Mouse (Mus musculus): Measurements from ENCODE around the gene Igdcc3.

Gene Igdcc3

DNA sequence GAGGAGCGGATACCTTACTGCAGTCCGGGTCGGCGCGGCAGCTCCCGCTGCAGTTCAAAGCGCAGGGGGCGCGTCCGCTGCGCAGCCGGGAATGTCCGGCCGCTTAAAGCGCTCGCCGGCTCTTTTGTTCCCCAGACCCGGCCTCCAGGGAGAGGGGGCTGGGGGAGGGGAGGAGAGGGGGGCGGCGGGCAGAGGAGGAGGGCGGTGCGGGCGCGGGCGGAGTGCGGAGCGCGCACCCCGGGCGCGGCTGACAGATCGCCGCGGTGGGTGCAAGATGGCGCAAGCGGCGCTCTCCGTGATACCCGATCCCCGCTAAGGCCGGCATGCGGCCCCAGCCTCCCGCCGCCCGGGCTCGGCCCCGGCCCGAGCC, at the start of gene Igdcc3:
Igdcc3 (plus strand) TSS at position 254 of the 370 bp plus-strand sequence.
- in situ Hi-C loops (cut with MboI, MseI) = no loop called here

DNA sequence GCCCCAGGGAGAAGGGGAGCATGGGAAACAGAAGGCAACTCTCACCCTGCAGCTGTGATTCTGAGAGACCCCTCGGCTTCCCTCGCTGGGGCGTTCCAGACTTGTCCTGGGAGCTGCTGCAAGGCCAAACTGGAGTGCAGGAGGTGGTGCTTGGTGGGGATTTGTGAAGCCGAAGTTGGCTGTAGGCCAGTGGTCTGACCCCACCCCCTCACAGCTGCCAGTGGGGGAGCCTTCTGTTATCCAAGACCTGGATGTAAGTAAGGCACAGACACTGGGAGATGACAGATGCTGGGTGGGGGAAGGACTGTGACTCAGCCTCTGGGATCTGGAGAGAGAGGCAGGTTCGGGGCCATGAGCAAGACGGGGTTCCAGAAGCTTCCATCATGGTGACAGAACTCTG, 46.8 kb upstream of the Igdcc3 start:
- in situ Hi-C loops (cut with MboI, MseI) = no loop called here

DNA sequence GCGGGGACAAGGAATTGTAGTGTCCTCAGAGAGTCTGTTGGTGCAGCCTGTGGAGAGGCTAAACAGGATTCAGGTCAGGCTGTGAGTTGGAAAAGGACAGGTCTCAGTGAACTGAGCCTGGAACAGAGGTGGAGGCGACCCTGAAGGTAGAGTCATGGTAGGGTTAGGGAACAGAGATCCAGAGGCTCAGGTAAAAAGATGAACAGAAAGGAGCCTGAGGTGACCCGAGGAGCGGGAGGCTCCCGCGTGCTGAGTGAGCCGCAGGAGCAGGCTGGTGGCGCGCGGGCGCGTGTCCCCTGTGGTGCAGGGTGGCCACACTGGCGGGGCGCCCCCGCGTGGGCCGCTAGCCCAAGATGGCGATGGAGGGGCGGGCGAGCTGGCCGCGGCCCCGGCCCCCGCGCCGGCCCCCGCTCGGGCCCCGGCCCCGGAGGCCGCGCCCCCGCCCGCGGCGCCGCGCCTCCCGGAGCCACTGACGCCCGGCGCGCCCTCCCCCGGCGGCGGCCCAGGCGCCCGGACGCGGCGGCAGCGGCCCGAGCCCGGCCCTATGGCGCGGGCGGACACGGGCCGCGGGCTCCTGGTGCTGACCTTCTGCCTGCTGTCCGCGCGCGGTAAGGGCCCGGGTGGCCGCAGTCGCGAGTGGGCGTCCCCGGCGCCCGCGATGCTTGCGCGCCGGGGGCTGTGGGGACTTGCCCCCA, 39.9 kb upstream of the Igdcc3 start, which contains the start of gene Igdcc4:
Igdcc4 (plus strand) TSS at position 496 of the 695 bp plus-strand sequence.
- in situ Hi-C loops (cut with MboI, MseI) = no loop called here

DNA sequence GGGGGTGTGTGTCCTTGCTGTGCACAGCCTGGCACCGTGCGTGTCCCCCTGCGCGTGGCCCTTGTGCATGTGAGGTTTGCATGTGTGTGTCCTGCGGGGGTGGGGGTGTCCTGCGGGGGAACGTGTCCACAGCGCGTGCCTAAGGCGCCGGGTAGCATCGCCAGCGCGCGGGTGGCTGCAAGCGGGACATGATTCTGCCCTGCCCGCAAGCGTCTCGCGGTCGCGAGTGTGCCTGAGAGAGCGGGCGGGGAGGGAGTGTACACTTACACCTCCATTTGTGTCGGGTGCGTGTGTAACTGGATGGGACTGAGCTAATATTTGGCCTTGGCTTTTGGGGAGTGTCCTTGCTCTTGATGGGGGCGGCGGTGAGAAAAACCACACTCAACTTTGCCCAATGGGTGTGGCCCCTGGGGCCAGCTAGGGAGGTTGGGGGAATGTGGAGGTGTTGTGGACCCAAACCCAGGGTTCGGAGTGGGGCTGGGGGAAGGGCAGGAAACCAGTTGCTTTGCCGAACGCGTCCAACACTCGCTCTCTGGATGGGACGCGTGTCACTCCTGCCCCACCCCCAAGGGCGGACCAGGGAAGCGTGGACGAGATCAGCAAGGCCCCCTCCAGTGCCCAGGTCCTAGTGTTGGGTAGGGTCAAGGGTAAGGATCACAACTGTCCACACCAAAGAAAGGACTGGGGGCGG, 39.2 kb upstream of the Igdcc3 start:
- in situ Hi-C loops (cut with MboI, MseI) = no loop called here

DNA sequence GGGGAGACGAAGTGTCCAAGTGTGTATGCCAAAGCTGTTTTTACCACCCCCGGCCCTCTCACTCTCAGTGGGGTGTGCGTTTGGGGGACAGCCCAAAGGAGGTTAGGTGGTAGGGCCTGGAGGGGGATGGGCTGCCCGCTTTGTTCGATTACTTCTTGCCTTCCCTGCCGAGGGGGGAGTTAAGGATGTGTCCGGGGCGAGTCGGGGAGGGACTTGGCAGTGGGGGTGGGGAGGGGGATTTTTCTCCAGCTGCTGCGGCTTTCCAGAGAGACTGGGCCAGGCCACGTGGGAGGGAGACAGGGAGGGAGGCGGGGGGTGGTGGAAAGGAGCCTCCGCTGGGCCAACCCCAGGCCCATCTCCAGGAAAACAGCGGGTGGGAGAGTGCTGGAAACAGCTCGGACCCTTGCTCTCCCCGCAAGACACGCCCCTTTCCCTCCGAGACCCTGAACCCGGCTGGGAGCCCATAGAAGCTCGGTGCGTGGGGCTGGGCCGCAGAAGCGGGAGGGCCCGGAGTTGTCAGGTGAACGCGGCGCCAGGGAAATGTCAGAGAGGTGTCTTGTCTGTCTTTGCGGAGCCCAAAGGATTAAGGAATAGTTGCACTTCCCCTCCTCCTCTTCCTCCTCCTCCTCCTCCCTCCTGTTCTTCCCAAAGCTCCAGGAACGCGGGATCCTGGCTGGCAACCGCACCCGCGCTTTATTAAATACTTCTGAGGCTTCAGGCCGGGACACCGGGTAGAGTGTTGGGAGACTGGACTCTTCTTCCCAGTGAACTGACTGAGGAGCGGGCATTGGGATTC, 38.4 kb upstream of the Igdcc3 start:
- in situ Hi-C loops (cut with MboI, MseI) = no loop called here

DNA sequence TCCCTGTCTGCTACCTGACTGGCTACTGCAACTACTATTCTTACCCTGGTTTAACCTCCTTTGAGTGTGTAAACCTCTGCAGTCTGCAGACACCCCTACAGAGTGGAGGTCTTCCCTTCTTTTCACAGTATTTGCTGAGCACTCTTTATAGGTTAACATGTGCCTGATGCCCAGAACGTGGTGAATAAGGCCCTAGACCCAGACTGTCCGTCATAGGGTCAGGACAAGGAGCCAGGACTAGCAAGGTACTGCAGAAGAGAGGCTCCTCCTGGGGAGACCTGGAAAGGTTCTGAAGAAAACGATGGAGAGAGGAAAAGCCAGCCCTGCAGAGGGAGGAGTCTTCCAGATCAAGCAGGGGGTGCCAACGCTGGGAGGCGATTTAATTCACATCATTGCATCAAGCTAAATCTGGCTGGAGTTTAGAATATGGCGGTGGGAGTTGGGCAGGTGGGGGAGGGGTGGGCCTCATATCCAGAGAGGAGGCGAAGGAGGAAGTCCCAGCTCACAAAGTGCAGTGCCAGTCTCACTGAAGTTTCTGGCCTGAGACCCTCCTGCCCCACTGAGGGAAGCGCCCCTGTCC, 37.7 kb upstream of the Igdcc3 start:
- in situ Hi-C loops (cut with MboI, MseI) = no loop called here

DNA sequence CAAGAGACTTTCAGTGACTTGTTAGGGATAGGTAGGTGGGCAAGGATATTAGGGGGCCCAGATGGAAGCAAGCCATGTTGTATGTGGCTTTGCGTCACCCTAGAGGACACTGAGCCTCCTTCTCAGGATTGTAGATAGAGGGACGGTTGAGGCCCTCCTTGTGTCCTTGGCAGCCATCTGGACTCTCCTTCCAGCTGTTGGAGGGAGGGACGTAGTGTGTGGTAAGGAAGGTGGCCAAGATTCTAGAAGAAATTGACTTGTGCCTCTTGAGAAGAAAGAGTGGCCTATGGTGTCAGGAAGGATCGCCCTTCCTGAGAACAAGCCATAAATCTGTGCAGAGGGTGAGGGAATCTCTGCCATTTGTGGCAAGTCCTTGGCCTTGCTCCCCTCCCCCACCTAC, 34.2 kb upstream of the Igdcc3 start:
- in situ Hi-C loops (cut with MboI, MseI) = no loop called here

DNA sequence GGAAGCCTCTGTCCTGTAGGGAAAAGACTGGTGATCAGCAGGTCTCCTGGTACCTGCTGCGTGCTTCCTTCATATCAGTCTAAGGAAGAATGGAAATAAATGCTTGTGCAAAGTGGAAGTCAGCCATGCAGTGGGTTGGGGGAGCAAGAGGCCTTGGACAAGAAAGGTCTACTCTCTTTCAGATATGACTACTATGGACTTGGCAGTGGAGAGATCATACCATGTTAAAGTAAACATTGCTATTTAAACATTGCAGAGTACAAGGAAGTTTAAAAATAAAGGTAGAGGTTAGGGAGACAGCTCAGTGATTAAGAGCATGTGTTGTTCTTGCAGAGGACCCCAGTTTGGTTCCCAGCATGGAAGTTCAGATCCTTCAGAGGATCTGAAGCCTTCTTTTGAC, 33.1 kb upstream of the Igdcc3 start:
- in situ Hi-C loops (cut with MboI, MseI) = no loop called here

DNA sequence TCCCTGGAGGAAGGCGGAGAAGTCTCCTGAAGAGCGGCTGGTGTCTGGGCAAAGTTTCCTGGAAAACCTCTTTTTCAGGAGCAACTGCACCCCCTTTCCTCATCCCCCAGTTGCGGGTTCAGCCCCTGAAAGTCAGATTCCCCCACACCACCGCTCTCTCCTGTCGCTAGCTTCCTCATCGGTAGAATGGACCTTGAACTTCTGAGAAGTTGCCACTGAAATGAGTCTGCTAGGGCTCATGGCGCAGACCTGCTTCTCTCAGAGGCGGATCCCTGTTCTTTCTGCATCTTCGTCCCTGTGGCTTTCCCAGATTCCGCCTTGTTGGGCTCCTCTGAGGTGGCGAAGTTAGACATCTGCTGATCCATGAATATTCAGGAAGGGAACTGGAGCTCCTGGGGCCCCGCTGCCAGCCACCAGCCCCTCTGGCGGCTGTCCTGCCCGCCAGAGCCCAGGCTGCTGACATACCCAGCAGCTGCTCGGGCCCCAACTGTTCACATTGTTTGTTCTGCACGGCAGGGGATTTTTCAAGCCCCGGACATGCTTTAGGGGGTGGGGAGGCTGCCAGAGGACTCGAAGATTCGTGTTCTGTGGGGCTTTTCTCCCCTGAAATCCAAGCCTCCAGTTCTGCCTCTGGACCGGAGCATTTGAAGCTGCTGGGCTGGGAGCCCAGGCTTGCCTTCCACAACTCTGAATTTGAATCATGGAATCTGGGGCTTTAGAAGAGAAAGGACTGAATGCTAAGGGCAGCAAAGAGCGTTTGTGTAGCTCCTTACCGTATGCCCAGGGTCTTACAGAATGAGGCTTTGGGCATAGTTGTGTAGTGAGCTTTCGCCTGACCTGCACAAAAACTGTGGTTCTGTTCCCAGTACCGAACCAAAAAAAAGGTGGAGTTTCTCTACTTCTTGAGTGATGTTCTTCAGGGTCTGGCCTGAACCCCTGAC, 31.6 kb upstream of the Igdcc3 start:
- in situ Hi-C loops (cut with MboI, MseI) = no loop called here

DNA sequence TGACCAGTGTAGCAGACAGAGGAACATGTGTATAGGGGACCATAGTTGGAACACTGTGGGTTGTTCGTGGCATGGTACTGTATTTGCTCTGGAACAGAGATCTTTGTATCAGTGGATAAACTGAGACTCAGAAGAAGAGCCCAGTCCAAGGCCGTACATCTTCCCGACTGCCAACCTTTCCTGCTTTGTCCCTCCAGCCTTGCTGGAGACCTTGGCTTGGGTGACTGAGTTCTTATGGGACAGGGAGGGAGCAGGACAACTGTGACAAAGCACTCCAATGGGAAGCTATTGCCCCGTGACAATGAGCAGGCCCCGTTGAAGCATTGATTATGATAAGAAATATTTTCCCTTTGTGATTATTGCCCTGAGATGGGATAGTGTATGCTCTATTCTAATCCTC, 29.3 kb upstream of the Igdcc3 start:
- in situ Hi-C loops (cut with MboI, MseI) = no loop called here

DNA sequence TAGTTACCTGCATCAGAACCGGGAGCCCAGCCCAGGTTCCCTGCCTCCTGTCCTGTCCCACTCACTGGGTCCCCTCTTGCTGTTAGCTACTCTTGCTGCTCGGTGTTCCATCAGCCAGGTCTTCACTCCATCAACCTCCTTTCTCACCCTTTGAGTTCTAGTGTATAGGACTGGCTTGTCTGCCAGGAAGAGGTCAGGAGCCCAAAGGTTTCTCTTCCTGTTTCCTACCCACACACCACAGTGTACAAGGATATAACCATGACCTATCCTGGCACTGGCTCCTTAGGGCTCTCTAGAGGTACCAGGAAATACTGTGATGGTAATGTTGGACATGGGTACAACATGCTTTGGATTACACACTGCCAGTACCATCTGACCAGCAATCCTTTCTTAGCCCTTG, 27.3 kb upstream of the Igdcc3 start:
- in situ Hi-C loops (cut with MboI, MseI) = no loop called here

DNA sequence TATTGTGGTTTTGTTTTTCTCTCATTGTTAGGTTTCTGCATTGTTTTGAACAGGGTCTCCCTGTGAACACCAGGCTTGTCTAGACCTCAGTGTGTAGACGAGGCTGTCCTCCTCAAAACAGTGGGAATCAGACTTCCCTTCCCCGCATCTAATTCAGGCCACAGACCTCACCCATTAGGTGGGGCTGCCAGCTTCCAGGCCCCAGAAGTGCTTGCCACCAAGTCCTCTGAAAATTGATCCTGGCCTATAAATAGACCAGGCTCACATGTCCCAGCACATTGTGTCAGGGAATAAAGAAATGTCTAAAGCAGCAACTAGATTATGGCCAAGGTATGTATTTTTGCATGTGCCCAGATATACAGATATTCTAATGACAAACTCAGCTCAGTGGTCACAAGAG, 25.1 kb upstream of the Igdcc3 start:
- in situ Hi-C loops (cut with MboI, MseI) = no loop called here

DNA sequence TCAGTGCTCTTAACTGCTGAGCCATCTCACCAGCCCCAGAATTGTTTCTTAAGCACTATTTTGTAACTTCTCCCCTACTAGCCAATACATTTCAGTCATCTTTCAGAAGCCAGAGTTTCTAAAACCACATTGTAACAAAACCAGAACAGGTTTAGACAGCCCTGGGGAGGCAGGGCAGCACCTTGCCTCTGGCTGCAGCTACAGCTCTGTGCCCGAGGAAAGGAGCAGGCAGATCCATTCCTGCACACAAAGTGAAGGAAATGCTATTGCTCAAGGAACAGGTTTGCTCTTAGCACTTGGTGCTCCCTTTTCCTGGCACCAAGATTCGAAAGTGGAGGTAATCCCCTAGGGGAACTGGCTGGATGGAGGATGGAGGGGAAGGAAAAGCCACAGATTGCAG, 23.5 kb upstream of the Igdcc3 start:
- in situ Hi-C loops (cut with MboI, MseI) = no loop called here

DNA sequence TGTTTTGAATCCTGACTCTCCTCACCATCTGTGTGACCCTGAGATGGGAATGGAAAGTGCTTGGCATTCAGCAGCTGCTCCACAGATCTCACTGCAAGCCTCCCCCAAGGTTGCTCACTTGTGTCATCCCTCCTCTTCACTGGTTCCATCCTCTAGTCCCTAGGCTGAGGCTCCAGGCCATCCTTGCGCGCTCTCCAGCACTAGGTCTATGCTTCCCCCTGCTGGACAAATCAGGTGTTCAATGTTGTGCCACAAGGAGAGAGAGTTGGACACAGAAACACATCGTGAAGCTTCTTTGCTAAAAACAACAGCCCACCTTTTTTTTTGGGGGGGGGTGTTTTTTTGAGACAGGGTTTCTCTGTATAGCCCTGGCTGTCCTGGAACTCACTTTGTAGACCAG, 20.1 kb upstream of the Igdcc3 start:
- in situ Hi-C loops (cut with MboI, MseI) = no loop called here

DNA sequence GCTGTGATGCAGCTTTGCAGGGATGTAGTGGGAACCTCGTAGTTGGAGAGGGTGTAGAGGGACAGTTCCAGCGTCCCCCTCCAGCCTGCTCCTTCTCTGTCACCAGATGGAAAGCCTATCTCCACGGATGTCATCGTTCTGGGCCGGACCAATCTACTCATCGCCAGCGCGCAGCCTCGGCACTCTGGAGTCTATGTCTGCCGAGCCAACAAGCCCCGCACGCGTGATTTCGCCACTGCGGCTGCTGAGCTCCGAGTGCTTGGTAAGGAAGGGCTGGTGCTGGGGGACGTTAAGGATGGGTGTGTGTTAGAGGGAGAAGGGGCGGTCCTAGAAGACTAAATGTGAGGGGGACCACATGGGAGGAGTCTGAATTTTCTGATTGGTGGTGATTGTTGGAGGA, 18.4 kb upstream of the Igdcc3 start:
- in situ Hi-C loops (cut with MboI, MseI) = no loop called here

DNA sequence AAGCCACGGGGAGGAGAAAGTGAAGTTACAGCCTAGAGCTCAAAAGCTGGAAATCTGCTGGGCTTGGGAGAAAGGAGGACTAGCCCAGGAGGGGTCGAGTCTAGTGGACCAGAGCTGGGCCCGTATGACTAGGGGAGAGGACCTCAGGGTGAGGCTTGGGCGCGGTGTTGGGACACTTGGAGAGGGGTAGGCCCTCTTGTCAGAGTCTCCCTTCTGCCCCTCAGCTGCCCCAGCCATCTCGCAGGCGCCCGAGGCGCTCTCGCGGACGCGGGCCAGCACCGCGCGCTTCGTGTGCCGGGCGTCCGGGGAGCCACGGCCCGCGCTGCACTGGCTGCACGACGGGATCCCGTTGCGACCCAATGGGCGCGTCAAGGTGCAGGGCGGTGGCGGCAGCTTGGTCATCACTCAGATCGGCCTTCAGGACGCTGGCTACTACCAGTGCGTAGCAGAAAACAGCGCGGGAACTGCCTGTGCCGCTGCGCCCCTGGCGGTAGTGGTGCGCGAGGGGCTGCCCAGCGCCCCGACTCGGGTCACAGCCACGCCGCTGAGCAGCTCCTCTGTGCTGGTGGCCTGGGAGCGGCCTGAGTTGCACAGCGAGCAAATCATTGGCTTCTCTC, 17.3 kb upstream of the Igdcc3 start:
- in situ Hi-C loops (cut with MboI, MseI) = no loop called here

DNA sequence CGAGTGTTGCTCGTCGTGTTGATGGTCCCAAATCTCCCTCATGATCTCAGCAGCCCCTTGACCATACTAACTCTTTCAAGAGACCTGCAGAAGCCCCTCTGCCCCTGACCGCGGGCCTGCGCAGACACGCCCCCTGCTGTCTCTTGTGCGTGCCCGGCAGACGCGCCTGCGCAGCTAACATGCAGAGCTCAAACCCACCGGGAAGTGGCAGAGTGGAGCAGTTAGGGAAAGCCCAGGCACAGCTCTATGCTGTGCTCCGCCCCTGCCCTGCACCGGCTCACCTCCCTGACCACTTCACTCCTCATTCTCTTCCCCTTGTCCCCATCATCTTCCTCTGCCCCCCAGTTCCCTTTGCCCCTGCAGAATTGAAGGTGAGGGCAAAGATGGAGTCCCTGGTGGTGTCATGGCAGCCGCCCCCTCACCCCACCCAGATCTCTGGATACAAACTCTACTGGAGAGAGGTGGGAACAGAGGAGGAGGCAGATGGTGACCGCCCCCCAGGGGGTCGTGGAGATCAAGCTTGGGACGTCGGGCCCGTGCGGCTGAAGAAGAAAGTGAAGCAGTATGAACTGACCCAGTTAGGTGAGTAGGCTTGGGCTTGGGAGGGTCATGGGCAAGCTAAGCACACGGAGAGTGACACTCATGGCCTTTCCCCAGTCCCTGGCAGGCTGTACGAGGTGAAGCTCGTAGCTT, 12.7 kb upstream of the Igdcc3 start:
- in situ Hi-C loops (cut with MboI, MseI) = no loop called here

DNA sequence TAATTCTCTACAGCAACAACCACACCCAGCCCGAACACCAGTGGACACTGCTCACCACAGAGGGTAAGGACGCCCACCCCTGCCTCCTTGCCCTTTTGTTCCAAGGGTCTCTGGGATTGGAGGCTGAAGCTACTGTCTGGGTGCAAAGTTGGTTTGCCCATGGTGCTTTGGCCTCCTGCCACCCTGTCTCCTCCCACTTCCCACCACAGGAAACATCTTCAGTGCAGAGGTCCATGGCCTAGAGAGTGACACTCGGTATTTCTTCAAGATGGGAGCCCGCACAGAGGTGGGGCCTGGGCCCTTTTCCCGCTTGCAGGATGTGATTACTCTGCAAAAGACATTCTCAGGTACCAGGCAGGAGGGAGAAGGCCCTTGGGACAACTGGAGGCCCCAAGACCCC, 9.3 kb upstream of the Igdcc3 start:
- in situ Hi-C loops (cut with MboI, MseI) = no loop called here

DNA sequence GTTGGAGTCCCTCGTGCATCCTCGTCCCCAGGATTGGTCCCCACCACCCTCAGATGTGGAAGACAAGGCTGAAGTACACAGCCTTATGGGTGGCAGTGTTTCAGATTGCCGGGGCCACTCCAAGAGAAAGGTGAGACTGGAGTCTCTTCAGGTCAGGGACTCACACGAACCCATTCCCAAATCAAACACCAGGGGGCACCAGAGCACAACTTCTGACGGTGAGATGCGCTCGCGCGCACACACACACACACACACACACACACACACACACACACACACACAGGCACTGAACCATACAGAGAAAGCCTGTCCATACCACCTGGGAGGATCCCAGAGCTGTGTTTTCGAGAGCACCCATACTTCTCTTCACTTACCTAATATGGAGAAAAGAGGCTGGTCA, 7.2 kb upstream of the Igdcc3 start:
- in situ Hi-C loops (cut with MboI, MseI) = no loop called here

DNA sequence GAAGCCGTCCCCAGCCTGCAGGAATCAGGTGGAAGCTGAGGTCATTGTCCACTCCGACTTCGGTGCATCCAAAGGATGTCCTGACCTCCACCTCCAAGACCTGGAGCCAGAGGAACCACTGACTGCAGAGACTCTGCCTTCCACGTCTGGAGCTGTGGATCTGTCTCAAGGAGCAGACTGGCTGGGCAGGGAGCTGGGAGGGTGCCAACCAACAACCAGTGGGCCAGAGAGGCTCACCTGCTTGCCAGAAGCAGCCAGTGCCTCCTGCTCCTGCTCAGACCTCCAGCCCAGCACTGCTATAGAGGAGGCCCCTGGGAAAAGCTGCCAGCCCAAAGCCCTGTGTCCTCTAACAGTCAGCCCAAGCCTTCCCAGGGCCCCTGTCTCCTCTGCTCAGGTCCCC, 5.9 kb upstream of the Igdcc3 start:
- in situ Hi-C loops (cut with MboI, MseI) = loop anchor here (5.0 kb wide), 1 partner anchor 42 kb away; no protein-coding TSS in a partner anchor

All from regulatory T cell (primary cell).